Mouse (Mus musculus) testis, adult 2 months (tissue): ENCODE data around the gene Gss.
A peak's percentile ranks its signal among the peaks of the same experiment; 100 is the strongest.

Experiments
- CTCF ChIP-seq: fragments of 200-500 bp; IDR thresholded peaks from 2 replicates; pipeline ENCODE4 v1.5.1; 2012; ENCODE audit warnings: low read depth, mild to moderate bottlenecking, inconsistent platforms, low read length, moderate library complexity; ENCODE audit not compliant: control insufficient read depth, insufficient read depth, insufficient replicate concordance
- POLR2A ChIP-seq: fragments of 200-500 bp; IDR thresholded peaks from 2 replicates; pipeline ENCODE4 v1.6.1; 2012; ENCODE audit warnings: low read depth, mild to moderate bottlenecking, inconsistent platforms, low read length, moderate library complexity; ENCODE audit not compliant: control insufficient read depth

- TF ChIP-seq POLR2A = peak; percentile 73
- peak; percentile 36; the same call in 1 of the 2 replicates for TF ChIP-seq CTCF
These were observed 74.9 kb downstream of the Gss start, which contains the start of the genes Acss2 and Ggt7 for GRCm38 (mm10) chr2:155517455-155518423.
